In genomic region chr6:142635185-142635583, GRCm38 (mm10) we compare ENCODE assay signal across 11 mouse cellular contexts.
"Had no signal": no experiment of that assay in that cellular context is flagged by ENCODE, and none has a peak within 500 bp of the region (broad histone marks: within the 10 kb centered on the region; RNA-seq: fewer than 3 reads in every experiment).

No protein-coding gene starts in this region.

- H3K4me3 ChIP-seq: liver, embryonic 13.5 days; megakaryocyte, embryonic 14.5 days; midbrain, embryonic 12.5 days had no signal

- H3K9ac ChIP-seq: liver, embryonic 13.5 days; midbrain, embryonic 12.5 days had no signal

- H3K27ac ChIP-seq: liver, embryonic 13.5 days; midbrain, embryonic 12.5 days had no signal

- H3K9me3 ChIP-seq: liver, embryonic 13.5 days; megakaryocyte, embryonic 14.5 days; midbrain, embryonic 12.5 days had no signal

- DNase-seq: kidney, adult 8-10 months; kidney, postnatal 10 days; kidney, postnatal 4 days; left cerebral cortex, postnatal 4 days; liver, embryonic 13.5 days; lung, adult 2 months; thymus, adult 18-20 months; thymus, postnatal 36 days had no signal

- ATAC-seq: lung, postnatal 0 days had no signal

- H3K4me2 ChIP-seq: liver, embryonic 13.5 days; midbrain, embryonic 12.5 days had no signal

- H3K27me3 ChIP-seq: liver, embryonic 13.5 days; megakaryocyte, embryonic 14.5 days; midbrain, embryonic 12.5 days had no signal

- H3K4me1 ChIP-seq: liver, embryonic 13.5 days; megakaryocyte, embryonic 14.5 days; midbrain, embryonic 12.5 days had no signal

- H3K36me3 ChIP-seq: liver, embryonic 13.5 days; midbrain, embryonic 12.5 days had no signal
